Mouse (Mus musculus): Measurements from ENCODE around the gene Ankrd35.

Ankrd35 gene

DNA sequence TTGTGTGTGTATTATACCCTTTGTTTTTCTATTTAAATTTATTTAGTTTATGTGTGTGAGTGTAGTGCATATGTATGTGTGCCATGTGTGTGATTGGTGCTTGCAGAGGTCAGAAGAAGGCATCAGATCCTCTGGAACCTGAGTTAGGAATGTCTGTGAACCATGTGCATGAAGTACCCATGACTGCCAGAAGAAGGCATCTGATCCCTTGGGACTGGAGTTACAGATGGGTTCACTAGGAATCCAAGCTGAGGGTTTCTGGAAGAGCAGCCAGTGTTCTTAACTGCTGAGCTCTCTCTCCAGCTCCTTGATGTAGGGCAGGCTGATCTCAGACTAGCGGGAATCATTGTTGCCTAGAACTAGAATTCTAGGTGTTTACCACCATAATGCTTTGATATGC, 68.1 kb downstream of the Ankrd35 start:
- POLR2A ChIA-PET: interaction anchor here in 3 of 4 experiments (0.6 to 2.0 kb wide), 8 partner anchors 8 to 144 kb away, joined by 3 to 6 read pairs (median 3); partner anchors contain the start of gene Polr3gl (in 1 of the 3)
- CTCF ChIA-PET: interaction anchor here in 2 of 4 experiments (0.7 to 1.1 kb wide), 2 partner anchors 15 to 38 kb away, joined by 3 read pairs; no protein-coding TSS in a partner anchor

DNA sequence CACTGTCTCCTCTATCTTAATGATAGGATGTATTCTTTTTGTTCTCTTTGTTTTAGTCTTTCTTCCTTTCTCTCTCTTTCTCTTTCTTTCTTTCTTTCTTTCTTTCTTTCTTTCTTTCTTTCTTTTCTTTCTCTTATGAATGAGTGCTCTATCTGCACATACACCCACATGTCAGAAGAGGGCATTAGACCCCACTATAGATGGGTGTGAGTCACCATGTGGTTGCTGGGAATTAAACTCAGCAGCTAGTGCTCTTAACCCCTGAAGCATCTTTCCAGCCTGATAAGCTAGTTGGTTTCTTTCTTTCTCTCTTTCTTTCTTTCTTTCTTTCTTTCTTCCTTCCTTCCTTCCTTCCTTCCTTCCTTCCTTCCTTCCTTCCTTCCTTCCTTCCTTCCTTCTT, 70.3 kb downstream of the Ankrd35 start:
- ChIA-PET POLR2A (interaction anchor here in 2 of 4 experiments (0.9 to 1.6 kb wide), 5 partner anchors 10 to 171 kb away, joined by 3 to 7 read pairs (median 3); no protein-coding TSS in a partner anchor), CTCF (interaction anchor here in 2 of 4 experiments (0.5 to 0.8 kb wide), 6 partner anchors 80 to 549 kb away, joined by 3 to 6 read pairs (median 3); no protein-coding TSS in a partner anchor)

Measured in embryonic stem cell, embryonic (primary cell).